Mouse (Mus musculus) retina, embryonic 14.5 days (tissue): ENCODE data around the gene Ahcyl1.

ENCODE experiments used
- DNase-seq: peaks from one replicate; pipeline ENCODE4 v3.0.0-alpha.2; 2015; ENCODE audit warnings: low spot score

Gene Ahcyl1

GRCm38 (mm10) chr3:107703675-107704370 is 7.5 kb upstream of the Ahcyl1 start:
- no peak for DNase-seq

GRCm38 (mm10) chr3:107701767-107702394 is 5.5 kb upstream of the Ahcyl1 start:
- no peak for DNase-seq

- DNase-seq, result no peak
Observed at GRCm38 (mm10) chr3:107700625-107701024, 4.3 kb upstream of the Ahcyl1 start.

- DNase-seq, result no peak
Observed at GRCm38 (mm10) chr3:107696910-107697309, 550 bp upstream of the Ahcyl1 start.

GRCm38 (mm10) chr3:107695219-107695947 is 977 bp downstream of the Ahcyl1 start:
- DNase-seq, result peak; percentile 28

GRCm38 (mm10) chr3:107694256-107694900 is 2.0 kb downstream of the Ahcyl1 start:
- DNase-seq, result peak; percentile 10

GRCm38 (mm10) chr3:107690366-107690765 is 6.0 kb downstream of the Ahcyl1 start:
- peak; percentile 24 for DNase-seq

- DNase-seq, result no peak
Observed at GRCm38 (mm10) chr3:107689245-107689644, 7.1 kb downstream of the Ahcyl1 start.

GRCm38 (mm10) chr3:107688236-107688635 is 8.1 kb downstream of the Ahcyl1 start:
- DNase-seq, result no peak

- no peak for DNase-seq
Observed at GRCm38 (mm10) chr3:107686276-107686977, 9.9 kb downstream of the Ahcyl1 start.

- no peak for DNase-seq
Observed at GRCm38 (mm10) chr3:107685652-107686051, 10.7 kb downstream of the Ahcyl1 start.

- DNase-seq, result no peak
Observed at GRCm38 (mm10) chr3:107683587-107683986, 12.8 kb downstream of the Ahcyl1 start.

GRCm38 (mm10) chr3:107680790-107681576 is 15.4 kb downstream of the Ahcyl1 start:
- peak; percentile 6 for DNase-seq

- no peak for DNase-seq
Observed at GRCm38 (mm10) chr3:107671509-107671908, 24.9 kb downstream of the Ahcyl1 start.

- DNase-seq, result no peak
Observed at GRCm38 (mm10) chr3:107670500-107670899, 25.9 kb downstream of the Ahcyl1 start.

- DNase-seq, result no peak
Observed at GRCm38 (mm10) chr3:107668786-107669185, 27.6 kb downstream of the Ahcyl1 start.

- no peak for DNase-seq
Observed at GRCm38 (mm10) chr3:107667426-107667825, 28.9 kb downstream of the Ahcyl1 start.

GRCm38 (mm10) chr3:107664641-107665040 is 31.7 kb downstream of the Ahcyl1 start:
- no peak for DNase-seq

GRCm38 (mm10) chr3:107659000-107659399 is 37.4 kb downstream of the Ahcyl1 start:
- DNase-seq, result peak; percentile 21

GRCm38 (mm10) chr3:107656888-107657287 is 39.5 kb downstream of the Ahcyl1 start:
- DNase-seq, result no peak

GRCm38 (mm10) chr3:107656151-107656550 is 40.2 kb downstream of the Ahcyl1 start:
- DNase-seq, result no peak
